Mouse (Mus musculus) MEL (cell line): ENCODE measurements around the gene Gmppb. TPM values are rescaled to one million over a fixed set of nuclear protein-coding genes. Genes with fewer than 3 reads are reported as not detected.

Experiments used
- DNase-seq: peaks from one replicate; pipeline ENCODE4 v3.0.0; 2011; ENCODE audit warnings: low read depth, low spot score
- H3K27ac ChIP-seq: 2 replicates; pipeline ENCODE4 v1.5.1; 2012; ENCODE audit warnings: low read depth, mild to moderate bottlenecking, control low read depth, low read length, moderate library complexity; ENCODE audit not compliant: control insufficient read depth
- H3K27me3 ChIP-seq, 2 experiments: fragments of 150-350 bp in 1 of 2; sonication (generic) in 1 of 2; 2 replicates each; pipeline ENCODE4 v1.6.1; 2012; ENCODE audit warnings: low read length in 2 of 2, mild to moderate bottlenecking in 2 of 2, improper control_type of control experiment in 1 of 2, moderate library complexity in 1 of 2; ENCODE audit not compliant: insufficient read depth in 2 of 2, control insufficient read depth in 1 of 2
- H3K36me3 ChIP-seq, 2 experiments: 2 replicates each; pipeline ENCODE4 v1.6.1; 2012 to 2014; ENCODE audit warnings: low read length in 2 of 2, improper control_type of control experiment in 1 of 2, inconsistent platforms in 1 of 2, mild to moderate bottlenecking in 1 of 2; ENCODE audit not compliant: insufficient read depth in 2 of 2, control insufficient read depth in 1 of 2
- H3K4me1 ChIP-seq, 2 experiments: fragments of 150-350 bp in 1 of 2; sonication (generic) in 1 of 2; 2 replicates each; pipeline ENCODE4 v1.6.1; 2012; ENCODE audit warnings: low read length in 2 of 2, improper control_type of control experiment in 1 of 2, mild to moderate bottlenecking in 1 of 2; ENCODE audit not compliant: insufficient read depth in 2 of 2, control insufficient read depth in 1 of 2
- H3K4me3 ChIP-seq, 2 experiments: fragments of 150-350 bp in 1 of 2; sonication (generic) in 1 of 2; 2 replicates each; pipeline ENCODE4 v1.5.1; 2012; ENCODE audit warnings: low read depth in 2 of 2, low read length in 2 of 2, mild to moderate bottlenecking in 2 of 2, moderate library complexity in 2 of 2, control low read depth in 1 of 2, improper control_type of control experiment in 1 of 2; ENCODE audit not compliant: control insufficient read depth in 1 of 2, insufficient read depth in 1 of 2
- H3K79me2 ChIP-seq: 2 replicates; pipeline ENCODE4 v1.6.1; 2012; ENCODE audit warnings: mild to moderate bottlenecking, low read length, moderate library complexity; ENCODE audit not compliant: control insufficient read depth, poor library complexity, insufficient read depth
- H3K9ac ChIP-seq: 2 replicates; pipeline ENCODE4 v1.6.1; 2012; ENCODE audit warnings: low read depth, mild to moderate bottlenecking, control low read depth, low read length, moderate library complexity; ENCODE audit not compliant: control insufficient read depth, poor library complexity, severe bottlenecking
- H3K9me3 ChIP-seq: fragments of 150-350 bp; sonication (generic); replicated peaks from 2 replicates; pipeline ENCODE4 v1.6.1; 2012; ENCODE audit warnings: mild to moderate bottlenecking, low read length, improper control_type of control experiment, moderate library complexity; ENCODE audit not compliant: insufficient read depth
- CTCF ChIP-seq, 3 experiments: IDR thresholded peaks in 2 of 3; conservative IDR thresholded peaks in 1 of 3; 2 replicates each; pipeline ENCODE4 v1.5.1; 2011 to 2012; ENCODE audit warnings: low read length in 3 of 3, low read depth in 2 of 3, mild to moderate bottlenecking in 2 of 3, improper control_type of control experiment in 1 of 3, inconsistent platforms in 1 of 3, mixed read lengths in 1 of 3, moderate library complexity in 1 of 3; ENCODE audit not compliant: control insufficient read depth in 1 of 3, insufficient read depth in 1 of 3, poor library complexity in 1 of 3, severe bottlenecking in 1 of 3
- E2F4 ChIP-seq: IDR thresholded peaks from 2 replicates; pipeline ENCODE4 v1.6.1; 2011; ENCODE audit warnings: low read depth, low read length, improper control_type of control experiment, borderline replicate concordance
- ETS1 ChIP-seq: IDR thresholded peaks from 2 replicates; pipeline ENCODE4 v1.6.1; 2012; ENCODE audit warnings: low read depth, mild to moderate bottlenecking, inconsistent platforms, low read length, improper control_type of control experiment, moderate library complexity
- HCFC1 ChIP-seq: IDR thresholded peaks from 2 replicates; pipeline ENCODE4 v1.6.1; 2012; ENCODE audit warnings: low read depth, mild to moderate bottlenecking, inconsistent platforms, low read length, improper control_type of control experiment, moderate library complexity
- KAT2A ChIP-seq: conservative IDR thresholded peaks from 2 replicates; pipeline ENCODE4 v1.6.1; 2012; ENCODE audit warnings: low read depth, low read length, improper control_type of control experiment, inconsistent platforms
- MAFK ChIP-seq: IDR thresholded peaks from 2 replicates; pipeline ENCODE4 v1.6.1; 2011; ENCODE audit warnings: low read depth, mild to moderate bottlenecking, low read length, improper control_type of control experiment, borderline replicate concordance
- MXI1 ChIP-seq: IDR thresholded peaks from 2 replicates; pipeline ENCODE4 v1.6.1; 2011; ENCODE audit warnings: mild to moderate bottlenecking, low read depth, low read length, improper control_type of control experiment
- NRF1 ChIP-seq: IDR thresholded peaks from 2 replicates; pipeline ENCODE4 v1.6.1; 2014; ENCODE audit warnings: low read depth, mild to moderate bottlenecking, inconsistent platforms, low read length, improper control_type of control experiment, moderate library complexity; ENCODE audit not compliant: poor library complexity, insufficient read depth, severe bottlenecking
- RAD21 ChIP-seq: IDR thresholded peaks from 2 replicates; pipeline ENCODE4 v1.6.1; 2011; ENCODE audit warnings: mild to moderate bottlenecking, low read depth, low read length, improper control_type of control experiment
- RCOR1 ChIP-seq: IDR thresholded peaks from 2 replicates; pipeline ENCODE4 v1.6.1; 2012; ENCODE audit warnings: low read depth, mild to moderate bottlenecking, inconsistent platforms, low read length, improper control_type of control experiment
- SMC3 ChIP-seq: IDR thresholded peaks from 2 replicates; pipeline ENCODE4 v1.6.1; 2011; ENCODE audit warnings: low read depth, low read length, improper control_type of control experiment
- TCF12 ChIP-seq: IDR thresholded peaks from 2 replicates; pipeline ENCODE4 v1.6.1; 2014; ENCODE audit warnings: low read depth, mild to moderate bottlenecking, inconsistent platforms, low read length, improper control_type of control experiment, moderate library complexity
- UBTF ChIP-seq: IDR thresholded peaks from 2 replicates; pipeline ENCODE4 v1.6.1; 2012; ENCODE audit warnings: low read depth, mild to moderate bottlenecking, inconsistent platforms, low read length, improper control_type of control experiment, moderate library complexity, borderline replicate concordance; ENCODE audit not compliant: insufficient read depth
- ZC3H11A ChIP-seq: IDR thresholded peaks from 2 replicates; pipeline ENCODE4 v1.6.1; 2012; ENCODE audit warnings: low read depth, mild to moderate bottlenecking, inconsistent platforms, low read length, improper control_type of control experiment
- ZMIZ1 ChIP-seq: IDR thresholded peaks from 2 replicates; pipeline ENCODE4 v1.6.1; 2012; ENCODE audit warnings: low read depth, mild to moderate bottlenecking, inconsistent platforms, low read length, improper control_type of control experiment, moderate library complexity
- ZNF384 ChIP-seq: IDR thresholded peaks from 2 replicates; pipeline ENCODE4 v1.6.1; 2012; ENCODE audit warnings: low read depth, mild to moderate bottlenecking, inconsistent platforms, low read length, improper control_type of control experiment
- polyA plus RNA-seq, 2 experiments: library from polyadenylated mRNA; stranded (reverse) in 1 of 2; unstranded in 1 of 2; fragments of >175 nt in 1 of 2; fragments of >200 nt in 1 of 2; gene quantifications; 2 replicates each; pipeline versions ENCODE4 v1.2.1 to v1.2.4; 2012; ENCODE audit warnings: low replicate concordance in 2 of 2, low read depth in 1 of 2; ENCODE audit not compliant: insufficient read length in 2 of 2, insufficient read depth in 1 of 2, missing spikeins in 1 of 2
- total RNA-seq: library from RNA; depleted of rRNA; stranded (reverse); fragments of 300-350 nt; gene quantifications from 2 replicates; pipeline ENCODE4 v1.2.3, GENCODE M21; 2012

Gene Gmppb
- total and polyA plus RNA-seq, 3 experiments: 26.2 to 38.1 TPM; not detected in 1

DNA sequence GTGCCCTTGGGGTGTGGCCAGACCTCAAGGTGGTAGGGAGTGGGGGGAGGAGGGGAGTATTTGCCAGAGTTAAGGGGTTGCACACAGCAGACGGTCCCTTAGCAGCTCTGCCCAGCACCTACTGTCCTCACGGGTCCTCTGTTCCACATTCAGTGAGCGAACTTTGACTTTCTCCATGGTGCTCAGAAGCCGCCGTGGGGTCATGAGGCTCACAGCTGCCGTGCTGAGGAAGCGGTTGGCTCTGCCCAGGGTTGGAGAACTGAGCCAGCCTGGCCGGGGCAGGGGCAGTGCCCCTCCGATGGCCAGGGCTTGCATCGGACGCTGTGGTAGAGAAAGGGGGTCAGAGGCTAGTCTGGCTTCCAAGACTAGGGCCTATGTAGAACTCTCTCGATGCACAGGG, 14.3 kb downstream of the Gmppb start:
- Histone ChIP-seq H3K9me3 (no peaks in the 10 kb centered on the region), H3K79me2 (no peaks in the 10 kb centered on the region), H3K27me3 (no peaks in the 10 kb centered on the region), H3K36me3 (no peaks in the 10 kb centered on the region; a peak in 1 of 4 replicates), H3K27ac (no peak overlapping the region), H3K9ac (no peak overlapping the region), H3K4me1 (no peaks in the 10 kb centered on the region), H3K4me3 (no peak overlapping the region)
- TF ChIP-seq ETS1: no peak
- no peak for TF ChIP-seq UBTF
- TF ChIP-seq HCFC1: no peak
- TF ChIP-seq ZMIZ1: no peak
- TF ChIP-seq RCOR1: no peak
- no peak for TF ChIP-seq E2F4
- no peak for TF ChIP-seq NRF1
- TF ChIP-seq TCF12: no peak
- no peak for TF ChIP-seq MAFK
- no peak for DNase-seq

DNA sequence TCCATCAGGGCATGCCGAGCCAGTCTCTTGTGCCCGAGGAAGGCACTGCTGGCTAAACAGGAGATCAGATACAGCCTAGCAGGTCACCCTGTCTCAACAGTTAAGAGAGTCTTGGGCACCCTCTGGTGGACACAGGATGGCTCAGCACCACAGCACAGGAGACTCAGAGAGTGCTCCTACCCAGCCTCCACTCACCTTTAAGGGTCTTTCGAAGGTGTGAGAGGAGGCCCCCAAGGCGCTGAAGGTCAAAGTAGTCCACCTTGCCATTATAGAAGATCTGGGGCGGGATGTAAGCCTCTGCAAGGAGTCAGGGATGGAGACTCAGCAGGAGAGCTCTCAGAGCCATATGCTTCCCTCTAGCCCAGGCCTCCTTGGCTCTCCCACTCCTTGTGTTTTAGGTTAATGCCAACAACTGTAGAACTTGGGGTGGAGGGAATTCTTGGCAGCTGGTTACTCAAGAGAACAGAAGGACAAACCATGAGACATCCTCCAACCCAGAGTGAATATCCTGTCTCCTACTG, 16.5 kb downstream of the Gmppb start:
- no peak overlapping the region for H3K4me3 ChIP-seq
- TF ChIP-seq RAD21: peak; percentile 73
- no peak for TF ChIP-seq KAT2A
- peak; percentile 81 for TF ChIP-seq SMC3
- TF ChIP-seq ZC3H11A: peak; percentile 59
- no peak for TF ChIP-seq RCOR1
- TF ChIP-seq ZNF384: no peak
- TF ChIP-seq CTCF (IDR thresholded peaks at IDR 0.05 in 2 of 3, conservative IDR thresholded peaks at IDR 0.05 in 1 of 3; ENCODE audit: control insufficient read depth in 1 of 3, insufficient read depth in 1 of 3, low read depth in 2 of 3, low read length in 3 of 3, poor library complexity in 1 of 3, severe bottlenecking in 1 of 3): peak; percentile 80 to 84 (median 80)
- no peak for TF ChIP-seq MXI1
- TF ChIP-seq, all 39 proteins: peak for 4
- no peaks in the 10 kb centered on the region for H3K27me3 ChIP-seq
- H3K9ac ChIP-seq: no peak overlapping the region
- DNase-seq: peak; percentile 70
- no peaks in the 10 kb centered on the region for H3K9me3 ChIP-seq
- H3K36me3 ChIP-seq: no peaks in the 10 kb centered on the region; a peak in 1 of 4 replicates
- H3K79me2 ChIP-seq: no peaks in the 10 kb centered on the region
- no peak overlapping the region for H3K27ac ChIP-seq
- H3K4me1 ChIP-seq: no peaks in the 10 kb centered on the region
